Mouse (Mus musculus) CH12.LX (cell line): ENCODE results near the gene Retreg2. TPM values are rescaled to one million over a fixed set of nuclear protein-coding genes. Genes with fewer than 3 reads are reported as not detected.

ENCODE experiments used
- DNase-seq: peaks from one replicate; pipeline ENCODE4 v3.0.0-alpha.2; 2013; ENCODE audit errors: extremely low read depth
- H3K27ac ChIP-seq: 2 replicates; pipeline ENCODE4 v1.5.1; 2012; ENCODE audit warnings: low read depth, mild to moderate bottlenecking, control low read depth, moderate library complexity; ENCODE audit not compliant: insufficient read depth
- H3K27me3 ChIP-seq: replicated peaks from 2 replicates; pipeline ENCODE3; 2012; ENCODE audit warnings: inconsistent platforms
- H3K36me3 ChIP-seq, 2 experiments: replicated peaks in 1 of 2; 2 replicates each; pipeline versions ENCODE3 to v1.6.1; 2012; ENCODE audit warnings: inconsistent platforms in 1 of 2, low read length in 1 of 2, mild to moderate bottlenecking in 1 of 2, mixed read lengths in 1 of 2, moderate library complexity in 1 of 2; ENCODE audit not compliant: control insufficient read depth in 1 of 2, insufficient read depth in 1 of 2
- H3K4me1 ChIP-seq, 2 experiments: 2 replicates each; pipeline ENCODE4 v1.6.1; 2012; ENCODE audit warnings: inconsistent platforms in 1 of 2, moderate library complexity in 1 of 2; ENCODE audit not compliant: insufficient read depth in 2 of 2, control insufficient read depth in 1 of 2
- H3K4me2 ChIP-seq: 2 replicates; pipeline ENCODE4 v1.6.1; 2012; ENCODE audit warnings: low read depth, mild to moderate bottlenecking, control low read depth; ENCODE audit not compliant: poor library complexity, insufficient read depth, severe bottlenecking
- H3K4me3 ChIP-seq, 3 experiments: fragments of 150-350 bp in 1 of 3; sonication (generic) in 1 of 3; replicated peaks in 1 of 3; 2 replicates each; pipeline versions ENCODE3 to v1.5.1; 2011 to 2012; ENCODE audit warnings: low read depth in 2 of 3, low read length in 2 of 3, mild to moderate bottlenecking in 2 of 3, moderate library complexity in 2 of 3, control low read depth in 1 of 3, improper control_type of control experiment in 1 of 3, inconsistent platforms in 1 of 3, mixed read lengths in 1 of 3; ENCODE audit not compliant: poor library complexity in 1 of 3
- H3K79me2 ChIP-seq: replicated peaks from 2 replicates; pipeline ENCODE4 v1.6.1; 2012; ENCODE audit warnings: mild to moderate bottlenecking, moderate library complexity; ENCODE audit not compliant: control insufficient read depth, poor library complexity, insufficient read depth, severe bottlenecking; ENCODE audit errors: extremely low read depth
- H3K9ac ChIP-seq: 2 replicates; pipeline ENCODE4 v1.6.1; 2012; ENCODE audit warnings: low read depth, mild to moderate bottlenecking, control low read depth, moderate library complexity; ENCODE audit not compliant: insufficient read depth
- H3K9me3 ChIP-seq: replicated peaks from 2 replicates; pipeline ENCODE3; 2012; ENCODE audit warnings: low read length, inconsistent platforms, mixed read lengths
- CHD2 ChIP-seq: IDR thresholded peaks from 2 replicates; pipeline ENCODE4 v1.6.1; 2011; ENCODE audit warnings: low read length, improper control_type of control experiment
- ELF1 ChIP-seq: IDR thresholded peaks from 2 replicates; pipeline ENCODE4 v1.6.1; 2014; ENCODE audit warnings: low read depth, mild to moderate bottlenecking, inconsistent platforms, low read length, improper control_type of control experiment
- EP300 ChIP-seq: IDR thresholded peaks from 2 replicates; pipeline ENCODE4 v1.6.1; 2011; ENCODE audit warnings: low read length, improper control_type of control experiment
- IRF4 ChIP-seq: IDR thresholded peaks from 2 replicates; pipeline ENCODE4 v1.6.1; 2014; ENCODE audit warnings: low read depth, mild to moderate bottlenecking, inconsistent platforms, low read length, improper control_type of control experiment
- KAT2A ChIP-seq: IDR thresholded peaks from 2 replicates; pipeline ENCODE4 v1.6.1; 2012; ENCODE audit warnings: low read length, improper control_type of control experiment, inconsistent platforms; ENCODE audit not compliant: insufficient replicate concordance
- NELFE ChIP-seq: IDR thresholded peaks from 2 replicates; pipeline ENCODE4 v1.6.1; 2011; ENCODE audit warnings: low read depth, low read length, improper control_type of control experiment
- NRF1 ChIP-seq: IDR thresholded peaks from 2 replicates; pipeline ENCODE4 v1.6.1; 2014; ENCODE audit warnings: low read depth, mild to moderate bottlenecking, inconsistent platforms, low read length, improper control_type of control experiment, moderate library complexity
- PAX5 ChIP-seq: IDR thresholded peaks from 2 replicates; pipeline ENCODE4 v1.6.1; 2012; ENCODE audit warnings: low read length, inconsistent platforms, mixed read lengths
- RAD21 ChIP-seq: IDR thresholded peaks from 2 replicates; pipeline ENCODE4 v1.6.1; 2011; ENCODE audit warnings: low read depth, mild to moderate bottlenecking, low read length, improper control_type of control experiment, moderate library complexity
- RCOR1 ChIP-seq: conservative IDR thresholded peaks from 2 replicates; pipeline ENCODE4 v1.6.1; 2012; ENCODE audit warnings: low read depth, mild to moderate bottlenecking, inconsistent platforms, low read length, improper control_type of control experiment
- SIN3A ChIP-seq: IDR thresholded peaks from 2 replicates; pipeline ENCODE4 v1.6.1; 2012; ENCODE audit warnings: low read length, improper control_type of control experiment, inconsistent platforms
- USF2 ChIP-seq: conservative IDR thresholded peaks from 2 replicates; pipeline ENCODE4 v1.6.1; 2011; ENCODE audit warnings: low read depth, low read length, improper control_type of control experiment
- ZKSCAN1 ChIP-seq: IDR thresholded peaks from 2 replicates; pipeline ENCODE4 v1.6.1; 2012; ENCODE audit warnings: low read depth, inconsistent platforms, low read length, improper control_type of control experiment, borderline replicate concordance
- dilution Hi-C: fragments of 300-500 bp; cut with MboI; formaldehyde crosslinking; loops from 2 replicates; pipeline ENCODE4 v1.14.3; 2020; ENCODE audit warnings: low sequenced_read_pairs; ENCODE audit not compliant: extremely low pct_unique_long_range_greater_than_20kb, extremely low pct_ligation_motif_present
- in situ Hi-C: fragments of 300-500 bp; cut with MboI; formaldehyde crosslinking; loops from 3 replicates; pipeline ENCODE4 v1.14.3; 2019; ENCODE audit warnings: low sequenced_read_pairs, low pct_ligation_motif_present, low pct_unique_long_range_greater_than_20kb, mixed read lengths
- polyA plus RNA-seq: library from polyadenylated mRNA; unstranded; fragments of >175 nt; gene quantifications from 2 replicates; pipeline ENCODE4 v1.2.1, GENCODE M21; 2012; ENCODE audit warnings: low read depth; ENCODE audit not compliant: insufficient read length
- total RNA-seq, 2 experiments: library from RNA; depleted of rRNA; stranded (reverse); fragments of 300-350 nt in 1 of 2; fragments of >200 nt in 1 of 2; gene quantifications; 2 replicates each; pipeline ENCODE4 v1.2.3; 2012 to 2014

The Retreg2 gene
- total and polyA plus RNA-seq, 3 experiments: 14.6 to 27.9 (median 26.5) TPM

- in situ Hi-C loops: no loop called here
- TF ChIP-seq USF2 (no peak), ELF1 (no peak), RCOR1 (no peak), RAD21 (no peak), NELFE (no peak), EP300 (no peak), CHD2 (no peak), IRF4 (no peak), PAX5 (no peak), NRF1 (no peak), SIN3A (no peak)
- TF ChIP-seq, all 38 proteins: peak for 0
- H3K27me3 ChIP-seq: no peaks in the 10 kb centered on the region
- H3K4me3 ChIP-seq: no peak overlapping the region
- no peaks in the 10 kb centered on the region for H3K36me3 ChIP-seq
- no peak overlapping the region for H3K4me2 ChIP-seq
- no peaks in the 10 kb centered on the region for H3K9me3 ChIP-seq
- no peak for DNase-seq
- dilution Hi-C loops: no loop called here
- no peak overlapping the region for H3K27ac ChIP-seq
- H3K4me1 ChIP-seq: no peaks in the 10 kb centered on the region
- no peaks in the 10 kb centered on the region for H3K79me2 ChIP-seq
- no peak overlapping the region for H3K9ac ChIP-seq
Measured at GRCm38 (mm10) chr1:75158990-75159389, 16.4 kb downstream of the Retreg2 start.

- Histone ChIP-seq H3K27me3 (no peaks in the 10 kb centered on the region), H3K9ac (no peak overlapping the region), H3K4me3 (no peak overlapping the region), H3K9me3 (no peaks in the 10 kb centered on the region), H3K27ac (no peak overlapping the region), H3K79me2 (no peaks in the 10 kb centered on the region), H3K4me2 (no peak overlapping the region), H3K4me1 (no peaks in the 10 kb centered on the region), H3K36me3 (no peaks in the 10 kb centered on the region)
- dilution Hi-C loops: no loop called here
- TF ChIP-seq PAX5: no peak
- in situ Hi-C loops: no loop called here
- no peak for DNase-seq
Measured at GRCm38 (mm10) chr1:75159540-75160255, 17.1 kb downstream of the Retreg2 start.

GRCm38 (mm10) chr1:75160256-75160617 is 17.7 kb downstream of the Retreg2 start:
- Histone ChIP-seq H3K27me3 (no peaks in the 10 kb centered on the region), H3K4me2 (no peak overlapping the region), H3K4me1 (no peaks in the 10 kb centered on the region), H3K27ac (no peak overlapping the region), H3K9me3 (no peaks in the 10 kb centered on the region), H3K9ac (no peak overlapping the region), H3K4me3 (no peak overlapping the region), H3K79me2 (no peaks in the 10 kb centered on the region), H3K36me3 (no peaks in the 10 kb centered on the region)
- in situ Hi-C loops: no loop called here
- no peak for TF ChIP-seq ZKSCAN1
- TF ChIP-seq KAT2A: no peak
- DNase-seq: no peak
- dilution Hi-C loops: no loop called here
